Mouse (Mus musculus) stomach, embryonic 16.5 days (tissue): Measurements from ENCODE around the gene Acsm1. TPM values are rescaled to one million over a fixed set of nuclear protein-coding genes. Genes with fewer than 3 reads are reported as not detected.

Experiments
- ATAC-seq: fragments of 200-750 bp; cut with Nextera tagmentation; 2 replicates; pipeline ENCODE4 v1.8.0; 2017; ENCODE audit warnings: moderate number of reproducible peaks, moderate TSS enrichment; ENCODE audit not compliant: insufficient read depth, low FRiP score
- H3K27ac ChIP-seq: fragments of 300-500 bp; sonication (generic); 2 replicates; pipeline ENCODE4 v1.5.1; 2014; ENCODE audit warnings: low read length
- H3K27me3 ChIP-seq: fragments of 300-500 bp; sonication (generic); 2 replicates; pipeline ENCODE4 v1.6.1; 2014; ENCODE audit warnings: low read length, control low read depth, mixed read lengths; ENCODE audit not compliant: control insufficient read depth, insufficient read depth
- H3K36me3 ChIP-seq: fragments of 300-500 bp; sonication (generic); 2 replicates; pipeline ENCODE4 v1.6.1; 2014; ENCODE audit warnings: low read length; ENCODE audit not compliant: control insufficient read depth, insufficient read depth
- H3K4me1 ChIP-seq: fragments of 300-500 bp; sonication (generic); 2 replicates; pipeline ENCODE4 v1.6.1; 2014; ENCODE audit warnings: low read length, control low read depth, mixed read lengths; ENCODE audit not compliant: control insufficient read depth, insufficient read depth
- H3K4me2 ChIP-seq: fragments of 300-500 bp; sonication (generic); 2 replicates; pipeline ENCODE4 v1.6.1; 2014; ENCODE audit warnings: low read depth, low read length, mixed read lengths
- H3K4me3 ChIP-seq: fragments of 300-500 bp; sonication (generic); replicated peaks from 2 replicates; pipeline ENCODE4 v1.5.1; 2014; ENCODE audit warnings: mild to moderate bottlenecking, low read length
- H3K9ac ChIP-seq: fragments of 300-500 bp; sonication (generic); 2 replicates; pipeline ENCODE4 v1.6.1; 2014; ENCODE audit warnings: low read length
- H3K9me3 ChIP-seq: fragments of 300-500 bp; sonication (generic); replicated peaks from 2 replicates; pipeline ENCODE4 v1.6.1; 2016; ENCODE audit warnings: low read length, control low read depth; ENCODE audit not compliant: control insufficient read depth
- WGBS: fragments of 180-500 bp; shearing (Covaris S2); extraction: QIAGEN DNeasy Blood & Tissue Kit; methylation state at CpG from one replicate; pipeline ENCODE4 v1.1.7; 2014; 5-methylcytosine and 5-hydroxymethylcytosine counted together
- polyA plus RNA-seq: library from polyadenylated mRNA; unstranded; fragments of >200 nt; fragmentation: Nextera tagmentation; extraction: Ambion mirVana; gene quantifications from 2 replicates; pipeline ENCODE4 v1.2.1, GENCODE M21; 2015

Gene Acsm1
- polyA plus RNA-seq, 1 experiment from 2014 or later, result 0.25 TPM

DNA sequence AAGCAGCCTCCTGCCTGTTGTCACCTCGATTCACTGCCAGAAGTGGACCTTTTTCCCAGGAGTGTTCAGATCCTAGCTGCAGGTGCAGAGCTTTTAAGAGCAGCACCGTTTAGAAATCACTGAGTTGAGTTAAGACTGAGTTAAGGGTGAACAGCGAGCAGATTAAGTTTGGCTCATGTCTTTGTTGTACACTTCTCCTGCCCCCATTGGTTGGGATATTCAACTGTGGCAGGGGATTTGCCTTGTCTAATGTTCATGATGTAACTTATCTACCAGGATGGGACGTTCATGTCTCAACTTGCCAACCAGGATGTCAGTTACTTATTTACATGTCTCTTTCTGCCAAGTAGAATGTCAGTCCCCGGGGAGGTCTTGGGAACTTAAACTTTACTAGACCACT is 35.5 kb downstream of the Acsm1 start:
- Histone ChIP-seq H3K36me3 (no peaks in the 10 kb centered on the region), H3K4me2 (no peak overlapping the region), H3K4me3 (no peak overlapping the region), H3K9ac (no peak overlapping the region), H3K27ac (no peak overlapping the region), H3K9me3 (no peaks in the 10 kb centered on the region), H3K27me3 (no peaks in the 10 kb centered on the region), H3K4me1 (no peaks in the 10 kb centered on the region)
- no peak for ATAC-seq
- WGBS, result 72% methylated on average over 5 of the region's 5 CpGs

DNA sequence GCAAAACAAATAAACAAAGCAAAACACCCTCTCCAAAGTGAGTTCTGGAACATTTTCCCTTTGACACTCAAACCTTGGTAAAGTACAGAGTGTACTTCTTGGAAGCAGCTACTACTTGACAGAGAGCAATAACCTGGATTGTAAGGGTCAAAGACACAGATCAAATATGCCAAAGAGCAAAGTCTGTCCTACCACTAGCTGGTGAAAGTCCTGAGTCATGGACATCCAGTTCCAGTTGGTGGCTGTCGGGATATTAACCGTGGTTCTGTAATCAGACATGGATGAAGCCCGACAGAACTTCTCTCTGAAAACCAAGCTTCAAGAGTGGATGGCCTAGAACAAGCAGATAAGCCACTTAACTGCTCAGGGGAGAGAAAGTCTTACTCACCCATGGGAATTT is 61.1 kb downstream of the Acsm1 start:
- H3K36me3 ChIP-seq, result no peaks in the 10 kb centered on the region
- no peak overlapping the region for H3K4me3 ChIP-seq
- H3K27me3 ChIP-seq, result no peaks in the 10 kb centered on the region
- no peak for ATAC-seq
- H3K4me2 ChIP-seq, result no peak overlapping the region
- H3K27ac ChIP-seq, result no peak overlapping the region
- H3K4me1 ChIP-seq, result no peaks in the 10 kb centered on the region
- no peaks in the 10 kb centered on the region for H3K9me3 ChIP-seq
- no peak overlapping the region for H3K9ac ChIP-seq
- 81% methylated on average over 3 of the region's 3 CpGs for WGBS

DNA sequence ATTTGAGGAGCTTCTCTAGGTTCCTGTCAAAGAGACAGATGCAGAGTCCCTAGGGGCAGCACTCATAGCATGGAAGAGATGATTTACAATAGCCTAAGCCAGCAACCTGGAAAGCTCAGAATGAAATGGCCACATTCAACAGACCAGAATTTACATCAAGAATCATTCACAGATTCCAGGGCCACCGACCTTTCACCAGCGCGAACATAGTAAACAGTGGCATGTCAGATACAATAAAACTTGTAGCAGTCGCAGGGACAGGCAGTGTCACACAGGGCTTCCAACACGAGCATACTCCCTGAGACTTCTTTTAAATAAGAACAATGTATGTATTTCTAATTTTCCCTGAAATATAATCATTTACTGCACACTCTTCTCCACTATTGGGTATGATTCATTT is 63.6 kb downstream of the Acsm1 start:
- H3K9ac ChIP-seq, result no peak overlapping the region
- no peak overlapping the region for H3K4me3 ChIP-seq
- no peaks in the 10 kb centered on the region for H3K4me1 ChIP-seq
- no peaks in the 10 kb centered on the region for H3K36me3 ChIP-seq
- 56% methylated on average over 5 of the region's 5 CpGs for WGBS
- H3K9me3 ChIP-seq, result no peaks in the 10 kb centered on the region
- H3K4me2 ChIP-seq, result no peak overlapping the region
- ATAC-seq, result no peak
- H3K27me3 ChIP-seq, result no peaks in the 10 kb centered on the region
- H3K27ac ChIP-seq, result no peak overlapping the region

DNA sequence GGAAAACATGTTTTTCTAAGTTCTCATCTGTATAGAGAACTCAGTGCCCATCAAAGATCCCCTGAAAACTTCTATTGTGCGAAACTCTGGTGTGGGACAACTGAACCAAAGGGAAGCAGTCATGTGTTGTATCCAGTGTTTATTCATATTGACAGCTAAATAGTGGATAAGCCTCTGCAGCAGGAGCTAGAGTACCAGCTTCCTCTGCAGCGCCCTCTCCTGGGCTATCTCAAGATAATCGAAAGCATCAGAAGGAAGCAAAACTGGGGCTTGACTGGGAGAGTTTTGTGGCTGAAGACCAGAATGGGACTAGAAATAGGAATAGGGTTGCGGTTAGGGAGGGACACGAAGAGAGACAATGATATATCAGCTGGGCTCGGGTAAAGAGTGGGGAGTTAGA is 64.1 kb downstream of the Acsm1 start:
- H3K9ac ChIP-seq, result no peak overlapping the region
- ATAC-seq, result no peak
- no peaks in the 10 kb centered on the region for H3K9me3 ChIP-seq
- H3K4me1 ChIP-seq, result no peaks in the 10 kb centered on the region
- H3K4me2 ChIP-seq, result no peak overlapping the region
- H3K36me3 ChIP-seq, result no peaks in the 10 kb centered on the region
- no peak overlapping the region for H3K4me3 ChIP-seq
- H3K27ac ChIP-seq, result no peak overlapping the region
- no peaks in the 10 kb centered on the region for H3K27me3 ChIP-seq
- WGBS, result 37% methylated on average over 6 of the region's 6 CpGs

DNA sequence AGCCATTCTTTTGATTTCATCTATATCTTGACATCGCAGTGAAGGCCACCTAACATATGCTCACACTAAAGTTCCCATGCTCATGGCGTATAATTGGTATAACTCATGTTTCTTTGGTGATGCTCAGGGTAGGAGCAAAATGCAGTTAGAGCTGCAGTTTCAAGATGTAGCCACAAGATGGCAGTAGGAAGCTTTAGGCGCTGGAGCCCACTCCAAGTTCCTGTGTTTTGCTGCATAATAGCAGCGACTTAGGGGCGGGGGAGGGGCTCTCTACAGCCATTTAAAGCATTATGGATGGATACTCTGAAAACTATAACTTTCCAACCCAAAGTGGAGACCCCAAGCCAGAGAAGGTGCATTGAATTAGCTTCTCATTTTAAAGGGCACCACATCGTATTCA is 66.6 kb downstream of the Acsm1 start:
- H3K9ac ChIP-seq, result no peak overlapping the region
- no peaks in the 10 kb centered on the region for H3K27me3 ChIP-seq
- H3K4me2 ChIP-seq, result no peak overlapping the region
- no peaks in the 10 kb centered on the region for H3K4me1 ChIP-seq
- WGBS, result 18% methylated on average over 6 of the region's 6 CpGs
- no peak overlapping the region for H3K4me3 ChIP-seq
- no peak overlapping the region for H3K27ac ChIP-seq
- H3K9me3 ChIP-seq, result no peaks in the 10 kb centered on the region
- ATAC-seq, result no peak
- no peaks in the 10 kb centered on the region for H3K36me3 ChIP-seq

DNA sequence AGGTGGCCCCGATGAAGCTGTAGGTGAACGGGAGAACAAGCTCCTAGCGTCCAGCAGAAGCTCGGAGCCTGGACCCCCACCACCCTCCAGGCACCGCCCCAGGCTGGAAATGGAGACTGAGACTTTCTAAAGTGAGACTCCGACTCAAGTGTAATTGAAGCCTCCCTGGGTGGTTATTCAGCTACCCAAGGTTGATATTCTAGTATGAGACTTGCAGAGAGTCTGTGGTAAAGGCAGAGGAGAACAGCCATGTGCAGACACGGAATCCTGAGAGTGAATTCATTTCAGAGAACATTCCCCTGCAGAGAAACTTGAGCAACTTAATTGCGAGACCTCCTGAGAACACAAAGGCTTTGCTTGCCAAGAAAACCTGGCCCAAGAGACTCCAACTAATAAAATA is 73.3 kb downstream of the Acsm1 start:
- no peak overlapping the region for H3K4me2 ChIP-seq
- no peaks in the 10 kb centered on the region for H3K27me3 ChIP-seq
- no peaks in the 10 kb centered on the region for H3K36me3 ChIP-seq
- no peaks in the 10 kb centered on the region for H3K4me1 ChIP-seq
- H3K4me3 ChIP-seq, result no peak overlapping the region
- no peak overlapping the region for H3K9ac ChIP-seq
- no peak overlapping the region for H3K27ac ChIP-seq
- 67% methylated on average over 8 of the region's 8 CpGs for WGBS
- H3K9me3 ChIP-seq, result no peaks in the 10 kb centered on the region
- no peak for ATAC-seq

DNA sequence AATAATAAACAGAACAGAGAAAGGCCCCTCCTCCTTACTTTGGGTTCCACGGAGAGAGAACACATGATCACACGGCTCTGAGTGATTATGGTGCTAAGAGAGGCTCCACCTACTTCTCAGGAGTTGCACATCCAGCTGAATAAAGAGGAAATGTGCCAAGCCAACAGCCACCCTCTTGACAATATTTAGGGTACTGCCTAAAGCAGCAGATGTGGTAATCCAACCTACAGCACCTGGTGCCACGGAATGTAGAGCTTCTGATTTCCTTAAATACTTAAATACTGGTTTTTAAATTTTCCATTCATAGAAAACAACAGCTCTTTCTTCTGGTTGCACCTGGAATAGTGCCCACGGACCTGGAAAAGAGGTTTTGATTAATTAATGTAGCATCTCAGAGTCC is 75.9 kb downstream of the Acsm1 start:
- Histone ChIP-seq H3K9ac (no peak overlapping the region), H3K4me2 (no peak overlapping the region), H3K4me3 (no peak overlapping the region), H3K9me3 (no peaks in the 10 kb centered on the region), H3K36me3 (no peaks in the 10 kb centered on the region), H3K27ac (no peak overlapping the region), H3K27me3 (no peaks in the 10 kb centered on the region), H3K4me1 (no peaks in the 10 kb centered on the region)
- no peak for ATAC-seq
- WGBS, result 54% methylated on average over 4 of the region's 4 CpGs

DNA sequence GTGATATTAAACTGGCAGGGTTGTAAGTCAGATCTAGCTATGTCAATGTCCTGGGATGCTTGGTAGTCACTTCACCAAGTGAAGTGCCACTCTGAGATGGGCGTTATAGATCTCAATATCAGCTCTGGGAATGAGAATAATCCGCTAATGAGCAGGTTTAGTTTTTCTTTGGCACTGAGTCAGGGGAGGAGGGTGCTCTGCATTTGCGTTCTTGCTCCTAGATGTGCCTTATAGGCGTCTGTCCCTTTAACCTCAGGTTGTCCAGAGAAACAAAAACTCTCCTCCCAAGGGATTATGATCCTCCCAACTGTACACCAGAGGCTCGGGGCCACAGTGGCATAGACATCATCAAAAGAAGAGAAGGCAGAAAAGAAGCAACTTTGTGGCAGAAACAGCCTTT is 82.9 kb downstream of the Acsm1 start, which contains the start of gene Acsm4:
Acsm4 (plus strand) TSS at position 301 of the 400 bp plus-strand sequence.
- Histone ChIP-seq H3K4me3 (no peak within 1 kb of the TSS), H3K4me1 (no peaks in the 10 kb centered on the region), H3K36me3 (no peaks in the 10 kb centered on the region), H3K9me3 (no peaks in the 10 kb centered on the region), H3K9ac (no peak within 1 kb of the TSS), H3K27me3 (no peaks in the 10 kb centered on the region), H3K27ac (no peak within 1 kb of the TSS), H3K4me2 (no peak within 1 kb of the TSS)
- ATAC-seq, result no peak
- 71% methylated on average over 5 of the region's 5 CpGs for WGBS

DNA sequence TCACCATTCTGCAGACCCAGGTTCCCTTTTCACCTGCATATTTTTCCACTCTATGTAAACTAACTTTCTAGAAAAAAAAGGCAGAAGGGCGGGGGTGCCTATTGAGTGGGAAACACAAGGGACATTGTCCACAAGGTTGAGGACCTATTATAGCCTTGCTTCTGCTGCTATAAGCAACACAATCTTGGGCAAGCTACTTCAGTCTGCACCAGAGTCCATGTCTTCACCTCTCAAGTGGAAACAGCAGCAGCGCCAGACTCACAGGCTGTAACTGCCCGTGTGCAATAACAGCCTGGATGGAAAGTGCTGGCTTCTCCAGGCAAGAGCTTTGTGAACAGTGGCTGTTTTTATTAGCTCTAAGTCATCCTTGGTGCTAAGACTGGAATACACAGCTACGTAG is 85.5 kb downstream of the Acsm1 start:
- no peaks in the 10 kb centered on the region for H3K27me3 ChIP-seq
- H3K9me3 ChIP-seq, result no peaks in the 10 kb centered on the region
- ATAC-seq, result no peak
- WGBS, result 74% methylated on average over 4 of the region's 4 CpGs
- H3K4me1 ChIP-seq, result no peaks in the 10 kb centered on the region
- no peak overlapping the region for H3K4me3 ChIP-seq
- H3K4me2 ChIP-seq, result no peak overlapping the region
- no peak overlapping the region for H3K9ac ChIP-seq
- no peaks in the 10 kb centered on the region for H3K36me3 ChIP-seq
- H3K27ac ChIP-seq, result no peak overlapping the region

DNA sequence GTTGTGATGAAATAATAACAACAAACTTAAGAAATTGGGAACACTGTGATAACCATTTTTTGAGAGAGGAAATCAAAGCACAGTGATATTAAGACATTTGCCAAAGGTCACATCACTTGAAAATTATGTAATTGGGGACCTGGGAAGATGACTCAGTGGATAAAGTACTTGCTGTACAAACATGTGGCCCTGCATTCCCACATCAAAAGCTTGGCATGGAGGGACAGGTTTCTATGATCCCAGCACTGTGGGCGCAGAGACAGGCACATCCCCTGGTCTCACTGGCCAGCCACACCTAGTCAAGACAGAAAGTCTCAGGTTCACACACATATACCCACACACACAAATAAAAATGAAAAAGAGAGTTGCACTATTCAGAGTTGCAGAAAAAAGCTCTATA is 88.1 kb downstream of the Acsm1 start:
- Histone ChIP-seq H3K36me3 (no peaks in the 10 kb centered on the region), H3K4me2 (no peak overlapping the region), H3K9me3 (no peaks in the 10 kb centered on the region), H3K4me3 (no peak overlapping the region), H3K4me1 (no peaks in the 10 kb centered on the region), H3K27ac (no peak overlapping the region), H3K9ac (no peak overlapping the region), H3K27me3 (no peaks in the 10 kb centered on the region)
- 85% methylated on average over 1 of the region's 1 CpGs for WGBS
- ATAC-seq, result no peak
